Mouse (Mus musculus): ENCODE measurements around the gene Ndufb11.

Gene Ndufb11

GRCm38 (mm10) chrX:20617176-20617902 is at the start of gene Ndufb11, which contains the start of gene Rbm10:
TSS of gene Ndufb11 (minus strand) at chrX:20617619.
TSS of gene Rbm10 (plus strand) at chrX:20617503.
- peak; percentile 83 for DNase-seq (ENCODE audit: low spot score)

GRCm38 (mm10) chrX:20663444-20663790 is 46.0 kb upstream of the Ndufb11 start:
- peak; percentile 9 for DNase-seq (ENCODE audit: low spot score)

- DNase-seq (ENCODE audit: low spot score) = peak; percentile 89
Measured at GRCm38 (mm10) chrX:20662716-20663443, 45.5 kb upstream of the Ndufb11 start.

- DNase-seq (ENCODE audit: low spot score) = no peak
Measured at GRCm38 (mm10) chrX:20662317-20662715, 44.9 kb upstream of the Ndufb11 start.

- peak; percentile 18 for DNase-seq (ENCODE audit: low spot score)
Measured at GRCm38 (mm10) chrX:20658891-20659406, 41.5 kb upstream of the Ndufb11 start.

GRCm38 (mm10) chrX:20658026-20658652 is 40.7 kb upstream of the Ndufb11 start, which contains the start of gene Uba1:
TSS of gene Uba1 (plus strand) at chrX:20658326.
- DNase-seq (ENCODE audit: low spot score) = peak; percentile 88

GRCm38 (mm10) chrX:20657593-20657992 is 40.2 kb upstream of the Ndufb11 start:
- no peak for DNase-seq (ENCODE audit: low spot score)

- no peak for DNase-seq (ENCODE audit: low spot score)
Measured at GRCm38 (mm10) chrX:20644780-20645179, 27.4 kb upstream of the Ndufb11 start.

GRCm38 (mm10) chrX:20638141-20638540 is 20.7 kb upstream of the Ndufb11 start:
- no peak for DNase-seq (ENCODE audit: low spot score)

GRCm38 (mm10) chrX:20617903-20618399 is 532 bp upstream of the Ndufb11 start:
- peak; percentile 44 for DNase-seq (ENCODE audit: low spot score)

GRCm38 (mm10) chrX:20616861-20617175 is 601 bp downstream of the Ndufb11 start:
- no peak for DNase-seq (ENCODE audit: low spot score)

- no peak for DNase-seq (ENCODE audit: low spot score)
Measured at GRCm38 (mm10) chrX:20608500-20608899, 8.9 kb downstream of the Ndufb11 start.

GRCm38 (mm10) chrX:20587968-20588367 is 29.5 kb downstream of the Ndufb11 start:
- peak; percentile 38 for DNase-seq (ENCODE audit: low spot score)

- no peak for DNase-seq (ENCODE audit: low spot score)
Measured at GRCm38 (mm10) chrX:20573927-20574326, 43.5 kb downstream of the Ndufb11 start.

GRCm38 (mm10) chrX:20572683-20573082 is 44.7 kb downstream of the Ndufb11 start:
- no peak for DNase-seq (ENCODE audit: low spot score)

GRCm38 (mm10) chrX:20571024-20571423 is 46.4 kb downstream of the Ndufb11 start:
- peak; percentile 40 for DNase-seq (ENCODE audit: low spot score)
